ENCODE assay signal across 10 mouse cellular contexts in the genomic region with DNA sequence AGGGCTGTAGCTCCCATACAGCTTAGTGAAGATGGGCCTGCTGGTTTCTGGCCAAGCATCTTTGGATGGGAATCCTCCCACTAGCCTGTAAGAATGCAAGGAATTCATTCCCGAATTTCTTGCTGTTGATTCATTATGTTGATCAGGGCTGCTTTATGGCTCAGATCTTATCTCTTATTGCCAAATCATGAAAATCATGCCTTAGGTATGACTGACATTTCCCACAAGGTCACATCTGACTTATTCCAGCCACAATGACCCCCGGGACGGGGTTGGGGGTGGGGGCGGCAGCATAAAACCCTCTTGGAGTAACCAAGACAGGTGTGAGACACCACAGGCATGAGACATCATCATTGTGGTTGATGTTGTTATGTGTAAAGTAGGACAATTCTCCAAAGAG.
"Had no signal": no experiment of that assay in that cellular context is flagged by ENCODE, and none has a peak within 500 bp of the region (broad histone marks: within the 10 kb centered on the region; RNA-seq: fewer than 3 reads in every experiment).

No protein-coding gene starts in this region.

- DNase-seq: kidney, postnatal 36 days; layer of hippocampus, adult 9-11 months; layer of hippocampus, postnatal 36 days; left cerebral cortex, postnatal 4 days; thymus, postnatal 4 days had no signal

- ATAC-seq: midbrain, embryonic 16.5 days had no signal

- H3K9me3 ChIP-seq: limb, embryonic 13.5 days; midbrain, embryonic 12.5 days had no signal

- H3K36me3 ChIP-seq: limb, embryonic 13.5 days; midbrain, embryonic 12.5 days had no signal

- H3K27me3 ChIP-seq: limb, embryonic 13.5 days; midbrain, embryonic 12.5 days had no signal

- H3K4me2 ChIP-seq: limb, embryonic 13.5 days; midbrain, embryonic 12.5 days had no signal

- H3K27ac ChIP-seq: limb, embryonic 13.5 days; liver, embryonic 14.5 days; midbrain, embryonic 12.5 days; stomach, postnatal 0 days had no signal

- H3K9ac ChIP-seq: limb, embryonic 13.5 days; liver, embryonic 14.5 days; midbrain, embryonic 12.5 days had no signal

- H3K4me3 ChIP-seq: limb, embryonic 13.5 days; midbrain, embryonic 12.5 days had no signal
